Mouse (Mus musculus) CH12F3 (cell line): ENCODE data around the gene Pbx2.

Source experiments
- in situ Hi-C: fragments of 300-500 bp; cut with MboI; formaldehyde crosslinking; loops from 2 replicates; pipeline ENCODE4 v1.14.3; 2020; ENCODE audit warnings: low sequenced_read_pairs

Gene Pbx2

GRCm38 (mm10) chr17:34601796-34602195 lies 10.7 kb downstream of the Pbx2 start:
- in situ Hi-C loops, result no loop called here

GRCm38 (mm10) chr17:34603375-34604060 lies 12.5 kb downstream of the Pbx2 start, which contains the start of gene Rnf5:
TSS of gene Rnf5 (minus strand) at chr17:34603690.
- in situ Hi-C loops, result no loop called here

- in situ Hi-C loops, result no loop called here
Measured at GRCm38 (mm10) chr17:34604061-34604508, 13.0 kb downstream of the Pbx2 start, which contains the start of gene Agpat1. TSS of gene Agpat1 (plus strand) at chr17:34604262.

- in situ Hi-C loops, result no loop called here
Measured at GRCm38 (mm10) chr17:34604511-34605237, 13.6 kb downstream of the Pbx2 start.

- in situ Hi-C loops, result no loop called here
Measured at GRCm38 (mm10) chr17:34605609-34606008, 14.5 kb downstream of the Pbx2 start.

DNA sequence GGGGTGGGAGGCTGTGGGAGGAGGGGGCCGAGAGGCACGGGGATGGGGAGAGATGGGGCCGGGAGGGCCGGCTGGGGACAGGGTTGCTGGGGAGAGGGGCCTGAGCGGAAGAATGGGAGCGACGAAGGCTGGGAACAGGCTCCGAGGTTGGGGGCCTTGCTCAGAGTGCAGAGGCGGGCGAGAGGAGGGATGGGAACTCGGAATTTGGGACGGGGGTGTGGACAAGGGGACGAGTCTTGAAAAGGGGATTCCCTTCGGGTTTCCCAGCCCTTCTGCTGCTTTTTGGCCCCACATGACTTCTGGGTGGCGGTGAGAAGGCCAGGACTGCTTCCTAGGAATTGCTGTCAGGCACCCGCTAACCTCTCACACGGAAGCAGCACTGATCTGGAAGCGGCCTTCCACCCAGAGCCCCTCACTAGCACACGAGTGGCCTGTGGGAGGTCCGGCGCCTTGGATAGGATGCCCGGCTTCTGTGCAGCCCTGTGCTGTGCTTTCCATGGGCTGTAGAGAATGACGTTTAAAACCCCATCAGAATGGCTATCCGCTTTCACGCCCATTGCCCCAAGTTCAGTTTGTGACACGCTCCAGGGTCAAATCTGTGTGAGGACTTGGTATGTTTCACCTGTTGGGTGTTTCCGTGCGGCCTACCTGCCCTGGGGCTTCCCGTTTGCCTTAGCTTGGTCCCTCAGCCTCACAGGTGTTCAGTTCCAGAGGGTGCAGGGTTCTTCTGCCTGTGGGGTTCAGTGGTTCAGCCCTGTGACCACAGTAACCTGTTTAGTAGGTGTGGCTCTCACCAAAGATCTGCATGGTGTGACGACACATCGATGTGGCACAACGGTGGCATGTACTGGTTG lies 15.3 kb downstream of the Pbx2 start:
- in situ Hi-C loops, result no loop called here

GRCm38 (mm10) chr17:34607997-34608396 lies 16.9 kb downstream of the Pbx2 start:
- in situ Hi-C loops, result no loop called here

DNA sequence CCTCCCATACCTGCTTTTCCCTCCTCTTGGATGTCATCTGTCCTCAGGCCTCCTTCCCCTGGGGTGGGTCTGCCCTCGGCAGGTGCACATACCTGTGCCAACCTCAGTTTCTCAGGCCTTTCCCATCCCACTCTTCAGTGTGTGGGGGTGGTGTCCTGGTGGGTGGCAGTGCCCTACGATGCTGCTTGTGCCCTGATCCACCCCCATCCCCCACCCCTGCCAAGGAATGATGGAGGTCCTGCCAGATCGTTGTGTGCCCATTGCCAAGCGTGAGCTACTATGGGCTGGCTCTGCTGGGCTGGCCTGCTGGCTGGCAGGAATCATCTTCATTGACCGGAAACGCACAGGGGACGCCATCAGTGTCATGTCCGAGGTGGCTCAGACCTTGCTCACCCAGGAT lies 20.0 kb downstream of the Pbx2 start:
- in situ Hi-C loops, result no loop called here

- in situ Hi-C loops, result no loop called here
Measured at GRCm38 (mm10) chr17:34613054-34613645, 22.1 kb downstream of the Pbx2 start.

DNA sequence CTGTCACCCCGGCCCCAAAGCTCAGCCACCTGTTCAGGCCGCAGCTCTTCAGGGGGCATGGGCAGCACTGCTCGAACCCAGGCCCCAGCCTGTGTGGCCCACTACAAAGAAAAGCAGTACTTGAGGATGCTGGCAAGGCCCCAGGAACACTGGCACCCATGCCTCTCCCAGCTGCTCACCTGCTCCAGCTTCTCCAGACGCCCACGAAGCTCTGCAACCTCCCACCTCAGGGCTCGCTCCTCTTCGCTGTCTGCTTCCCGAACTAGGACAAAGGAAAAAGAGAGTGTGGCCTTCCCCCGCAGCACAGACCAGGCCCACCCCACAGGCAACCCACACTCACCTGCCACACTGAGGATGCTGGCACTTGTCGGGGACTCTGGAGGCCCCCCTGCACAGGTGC lies 22.8 kb downstream of the Pbx2 start:
- in situ Hi-C loops, result no loop called here

DNA sequence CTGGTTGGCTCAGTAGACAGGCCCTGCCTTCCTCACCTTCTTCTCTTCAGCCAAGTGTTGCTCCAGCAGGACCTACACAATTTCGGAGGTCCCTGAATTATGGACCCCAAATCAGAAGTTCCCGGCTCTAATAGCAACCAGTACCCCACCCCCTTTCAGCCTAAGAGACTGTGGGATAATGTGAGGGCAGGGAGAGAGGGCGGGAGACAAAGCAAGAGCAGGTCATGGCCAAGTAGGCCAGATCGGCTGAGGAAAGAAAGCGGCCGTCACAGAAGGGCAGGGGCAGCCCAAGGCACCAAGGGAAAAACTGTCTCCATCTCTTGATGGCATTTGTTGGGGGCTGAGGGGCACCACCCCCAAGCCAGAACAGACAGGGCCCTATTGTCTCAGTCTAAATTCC lies 24.8 kb downstream of the Pbx2 start, which contains the start of gene Egfl8:
TSS of gene Egfl8 (minus strand) at position 101 of the 400 bp plus-strand sequence.
- in situ Hi-C loops, result no loop called here

GRCm38 (mm10) chr17:34618999-34619398 lies 27.9 kb downstream of the Pbx2 start:
- in situ Hi-C loops, result no loop called here

DNA sequence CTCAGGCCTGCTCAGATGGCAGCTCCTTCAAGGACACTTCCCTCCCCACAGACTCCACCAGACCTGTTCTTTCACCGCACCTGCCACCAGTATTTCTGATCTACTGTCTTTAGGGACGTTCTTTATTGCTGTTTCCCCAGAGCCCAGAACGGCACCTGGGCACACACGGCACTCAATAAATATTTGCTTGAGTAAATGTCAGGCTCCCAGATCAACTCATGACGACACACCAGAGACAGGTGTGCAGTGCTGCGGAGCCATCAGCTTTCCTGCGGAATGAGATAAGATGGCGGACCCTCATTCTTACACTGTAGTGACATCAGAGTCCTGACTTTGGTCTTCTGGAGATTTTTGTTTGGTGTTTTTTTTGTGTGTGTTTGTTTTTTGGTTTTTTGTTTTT lies 29.9 kb downstream of the Pbx2 start:
- in situ Hi-C loops, result loop anchor here (10.0 kb wide), 1 partner anchor 186 kb away; no protein-coding TSS in a partner anchor

DNA sequence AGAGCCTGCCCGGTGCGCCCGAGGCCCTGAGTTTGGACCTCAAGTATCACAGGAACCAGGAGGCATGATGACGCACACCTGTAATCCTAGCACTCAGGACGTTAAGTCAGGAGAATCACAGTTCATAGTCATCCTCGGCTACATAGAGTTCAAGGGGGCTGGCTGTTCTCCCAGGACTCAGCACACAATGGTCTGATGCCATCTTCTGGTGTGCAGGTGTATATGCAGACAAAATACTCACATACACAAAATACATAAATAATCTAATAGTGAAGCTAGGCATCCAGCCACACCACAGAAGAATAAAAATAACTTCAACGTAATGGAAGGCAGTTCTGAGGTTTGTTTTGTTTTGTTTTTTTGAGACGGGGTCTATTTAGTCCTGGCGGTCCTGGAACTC lies 32.1 kb downstream of the Pbx2 start:
- in situ Hi-C loops, result loop anchor here (10.0 kb wide), 1 partner anchor 188 kb away; no protein-coding TSS in a partner anchor

- in situ Hi-C loops, result loop anchor here (10.0 kb wide), 1 partner anchor 190 kb away; no protein-coding TSS in a partner anchor
Measured at GRCm38 (mm10) chr17:34624981-34625380, 33.9 kb downstream of the Pbx2 start.

DNA sequence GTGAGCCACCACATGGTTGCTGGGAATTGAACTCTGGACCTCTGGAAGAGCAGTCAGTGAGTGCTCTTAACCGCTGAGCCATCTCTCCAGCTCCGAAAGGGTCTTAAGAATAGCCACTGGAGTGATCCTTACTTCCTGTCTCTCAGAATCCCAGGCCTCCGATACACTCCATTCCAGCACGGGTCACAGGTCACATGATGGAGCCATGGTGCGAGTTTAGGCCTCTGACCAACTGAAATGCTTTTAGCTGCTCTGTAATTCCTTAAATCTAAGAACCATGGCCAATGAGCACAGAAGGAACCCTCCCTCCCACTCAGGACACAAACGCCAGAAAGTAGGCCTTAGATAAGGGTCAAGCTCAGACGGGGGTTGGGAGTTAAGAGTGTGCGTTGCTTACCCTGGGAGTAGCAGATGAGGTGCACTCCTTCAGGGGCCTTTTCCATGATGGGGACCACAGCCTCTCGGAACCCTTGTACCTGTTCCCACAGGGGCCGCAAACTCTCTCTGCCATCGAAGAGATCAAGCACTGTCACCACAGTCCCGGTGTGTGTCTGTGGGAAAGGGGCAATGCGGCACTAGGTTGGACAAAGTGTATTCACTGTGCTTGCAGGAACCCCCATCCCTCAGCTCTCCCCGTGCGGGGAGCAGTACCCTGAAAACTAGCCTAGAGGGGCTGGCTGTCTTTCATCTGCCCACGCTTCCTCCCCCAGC lies 35.2 kb downstream of the Pbx2 start:
- in situ Hi-C loops, result loop anchor here (10.0 kb wide), 1 partner anchor 191 kb away; no protein-coding TSS in a partner anchor

GRCm38 (mm10) chr17:34626773-34627092 lies 35.7 kb downstream of the Pbx2 start:
- in situ Hi-C loops, result loop anchor here (10.0 kb wide), 1 partner anchor 192 kb away; no protein-coding TSS in a partner anchor

- in situ Hi-C loops, result loop anchor here (10.0 kb wide), 1 partner anchor 193 kb away; no protein-coding TSS in a partner anchor
Measured at GRCm38 (mm10) chr17:34627093-34627942, 36.3 kb downstream of the Pbx2 start.
